In genomic region chr7:19686521-19686920, GRCm38 (mm10) we compare ENCODE assay signal across 26 mouse cellular contexts. TPM values are rescaled to one million over a fixed set of nuclear protein-coding genes. Genes with fewer than 3 reads are reported as not detected.
DNase-seq lines count a peak whose midpoint lies in the region; ATAC-seq and TF ChIP-seq lines count a peak whose summit lies in the region.
"Had no signal": no experiment of that assay in that cellular context is flagged by ENCODE, and none has a peak within 500 bp of the region (broad histone marks: within the 10 kb centered on the region; RNA-seq: fewer than 3 reads in every experiment).

No protein-coding gene starts in this region.

- no peaks in the 10 kb centered on the region for H3K27me3 ChIP-seq in embryonic facial prominence, embryonic 11.5 days (ENCODE audit: control insufficient read depth, insufficient read depth, low read length)
- no peaks in the 10 kb centered on the region for H3K27me3 ChIP-seq in limb, embryonic 13.5 days
- no peaks in the 10 kb centered on the region for H3K27me3 ChIP-seq in liver, embryonic 15.5 days
- H3K27me3 ChIP-seq: limb, embryonic 15.5 days; neural tube, embryonic 13.5 days; Patski had no signal

- H3K4me3 ChIP-seq in ES-E14 (ENCODE audit: insufficient read depth in 1 of 2, low read depth in 1 of 2, low read length in 2 of 2, poor library complexity in 1 of 2, severe bottlenecking in 1 of 2) = no peak overlapping the region
- H3K4me3 ChIP-seq in embryonic facial prominence, embryonic 11.5 days (ENCODE audit: low read depth, low read length) = no peak overlapping the region
- no peak overlapping the region for H3K4me3 ChIP-seq in limb, embryonic 13.5 days
- H3K4me3 ChIP-seq in liver, embryonic 15.5 days (replicated peaks) = no peak overlapping the region
- H3K4me3 ChIP-seq: erythroblast, embryonic 14.5 days; limb, embryonic 15.5 days; neural tube, embryonic 13.5 days had no signal

- no peak overlapping the region for H3K4me2 ChIP-seq in embryonic facial prominence, embryonic 11.5 days (ENCODE audit: low read depth, low read length)
- H3K4me2 ChIP-seq in limb, embryonic 13.5 days (replicated peaks) = no peak overlapping the region
- H3K4me2 ChIP-seq in liver, embryonic 15.5 days = no peak overlapping the region
- H3K4me2 ChIP-seq: limb, embryonic 15.5 days; neural tube, embryonic 13.5 days had no signal

- WGBS in embryonic facial prominence, embryonic 11.5 days = 84% methylated on average over 6 of the region's 6 CpGs
- WGBS in limb, embryonic 13.5 days = 75% methylated on average over 6 of the region's 6 CpGs
- 59% methylated on average over 6 of the region's 6 CpGs for WGBS in liver, embryonic 15.5 days (ENCODE audit: insufficient replicate concordance)

- H3K36me3 ChIP-seq in ES-E14 (ENCODE audit: control insufficient read depth, insufficient read depth, low read length, poor library complexity, severe bottlenecking) = no peaks in the 10 kb centered on the region; the same call in 1 of the 2 replicates
- no peaks in the 10 kb centered on the region for H3K36me3 ChIP-seq in embryonic facial prominence, embryonic 11.5 days (replicated peaks; ENCODE audit: control insufficient read depth, insufficient read depth, low read depth, low read length)
- H3K36me3 ChIP-seq in limb, embryonic 13.5 days = no peaks in the 10 kb centered on the region
- no peaks in the 10 kb centered on the region for H3K36me3 ChIP-seq in liver, embryonic 15.5 days (replicated peaks)
- H3K36me3 ChIP-seq: limb, embryonic 15.5 days; neural tube, embryonic 13.5 days had no signal

- H3K27ac ChIP-seq in ES-E14 (ENCODE audit: insufficient read depth, low read depth, low read length, poor library complexity, severe bottlenecking) = peak overlapping the region; percentile 92
- 0 out of 2 replicates have a peak overlapping the region, but pooled peaks have one; percentile 35 for H3K27ac ChIP-seq in embryonic facial prominence, embryonic 11.5 days (replicated peaks; ENCODE audit: low read depth, low read length)
- no peak overlapping the region; the same call in 1 of the 2 replicates for H3K27ac ChIP-seq in limb, embryonic 13.5 days
- peak overlapping the region; percentile 77 for H3K27ac ChIP-seq in liver, embryonic 15.5 days (replicated peaks)
- H3K27ac ChIP-seq: hindbrain, postnatal 0 days; limb, embryonic 15.5 days; neural tube, embryonic 13.5 days had no signal

- no peaks in the 10 kb centered on the region for H3K9me3 ChIP-seq in ES-E14 (ENCODE audit: control insufficient read depth, insufficient read depth, low read depth, low read length)
- no peaks in the 10 kb centered on the region for H3K9me3 ChIP-seq in embryonic facial prominence, embryonic 11.5 days (replicated peaks; ENCODE audit: control insufficient read depth, low read length)
- no peaks in the 10 kb centered on the region for H3K9me3 ChIP-seq in limb, embryonic 13.5 days
- no peaks in the 10 kb centered on the region for H3K9me3 ChIP-seq in liver, embryonic 15.5 days (replicated peaks)
- H3K9me3 ChIP-seq: limb, embryonic 15.5 days; neural tube, embryonic 13.5 days had no signal

- no peak overlapping the region; the same call in 1 of the 2 replicates for H3K9ac ChIP-seq in ES-E14 (ENCODE audit: insufficient read depth, low read depth, low read length, poor library complexity, severe bottlenecking)
- no peak overlapping the region for H3K9ac ChIP-seq in embryonic facial prominence, embryonic 11.5 days (replicated peaks; ENCODE audit: low read length)
- H3K9ac ChIP-seq in limb, embryonic 13.5 days = no peak overlapping the region
- no peak overlapping the region for H3K9ac ChIP-seq in liver, embryonic 15.5 days
- H3K9ac ChIP-seq: forebrain, postnatal 0 days; limb, embryonic 15.5 days; neural tube, embryonic 13.5 days had no signal

- no peak for ATAC-seq in embryonic facial prominence, embryonic 11.5 days (replicated peaks; ENCODE audit: insufficient number of reproducible peaks, low FRiP score, low TSS enrichment, low read depth)
- ATAC-seq in limb, embryonic 13.5 days (ENCODE audit: low FRiP score, low read depth) = peak; percentile 5; the same call in 1 of the 2 replicates
- ATAC-seq in liver, embryonic 15.5 days (ENCODE audit: insufficient read depth) = peak; percentile 60
- ATAC-seq: forebrain, postnatal 0 days; hindbrain, postnatal 0 days; Patski had no signal

- no peak for DNase-seq in ES-E14 (ENCODE audit: low read depth, low spot score)
- DNase-seq in embryonic facial prominence, embryonic 11.5 days (ENCODE audit: low spot score) = no peak
- no peak for DNase-seq in spleen, adult 18-20 months
- no peak for DNase-seq in ovary, postnatal 10 days (ENCODE audit: low spot score)
- DNase-seq in frontal cortex, postnatal 14 days (ENCODE audit: low spot score in 2 of 2) = no peak
- DNase-seq: adrenal gland, postnatal 10 days; cerebellum, postnatal 25 days; forebrain, postnatal 0 days; kidney, adult 8-10 months; kidney, postnatal 36 days; lung, postnatal 14 days; midbrain, embryonic 14.5 days; thymus, postnatal 36 days had no signal

- H3K4me1 ChIP-seq in ES-E14 (ENCODE audit: control insufficient read depth in 2 of 2, insufficient read depth in 2 of 2, low read length in 2 of 2, poor library complexity in 1 of 2) = peaks cover 0 to 23% of the 10 kb centered on the region in 2 experiments; a peak in 3 of 4 replicates
- H3K4me1 ChIP-seq in embryonic facial prominence, embryonic 11.5 days (ENCODE audit: control insufficient read depth, insufficient read depth, low read length) = no peaks in the 10 kb centered on the region
- H3K4me1 ChIP-seq in limb, embryonic 13.5 days = 0 out of 2 replicates have a peak, but pooled peaks cover 12% of the 10 kb centered on the region
- H3K4me1 ChIP-seq in liver, embryonic 15.5 days (replicated peaks) = peaks cover 44% of the 10 kb centered on the region
- H3K4me1 ChIP-seq: limb, embryonic 15.5 days; neural tube, embryonic 13.5 days had no signal

- in situ Hi-C loops in ES-E14 (cut with MboI; ENCODE audit: low sequenced_read_pairs in 2 of 2, unreplicated experiment in 2 of 2) = no loop called here

TF ChIP-seq in ES-E14, 5 proteins besides CTCF, POLR2A, EP300 and RAD21:
- TF ChIP-seq ZC3H11A (IDR thresholded peaks at IDR 0.05; ENCODE audit: borderline replicate concordance, low read depth, low read length) (no peak), CHD2 (IDR thresholded peaks at IDR 0.05; ENCODE audit: low read depth, low read length) (no peak), ZNF384 (IDR thresholded peaks at IDR 0.05; ENCODE audit: low read depth, low read length) (no peak)

RNA-seq across cellular contexts. Expression of gene Apoc4, which starts 5.2 kb away (rescaled TPM):
- total RNA-seq in ES-E14 (2012; rRNA removed) = 0.27 and 0.48 TPM in 2 replicates
- polyA plus RNA-seq in embryonic facial prominence, embryonic 11.5 days (2014; fragmentation: Nextera tagmentation; extraction: Ambion mirVana) = not detected in 2 replicates
- polyA plus RNA-seq in limb, embryonic 13.5 days (2015; fragmentation: Nextera tagmentation; extraction: Ambion mirVana) = not detected in 2 replicates
- 273 and 372 TPM in 2 replicates for polyA plus RNA-seq in liver, embryonic 15.5 days (2015; fragmentation: Nextera tagmentation; extraction: Ambion mirVana)
- total RNA-seq: forebrain, postnatal 0 days; gastrocnemius, adult 8-10 months; granulocyte monocyte progenitor cell, adult 5-6 weeks; hematopoietic stem cell, adult 5-6 weeks; hindbrain, postnatal 0 days; layer of hippocampus, postnatal 14 days; left cerebral cortex, postnatal 14 days had no signal
- polyA plus RNA-seq: forebrain, postnatal 0 days; hindbrain, postnatal 0 days; midbrain, embryonic 14.5 days had no signal

RNA-seq across cellular contexts. Expression of gene Gm44805, which starts 5.3 kb away (rescaled TPM):
- total RNA-seq in ES-E14 (2012; rRNA removed) = 0.48 TPM in 1 of 2 replicates, not detected in the other
- not detected in 2 replicates for polyA plus RNA-seq in embryonic facial prominence, embryonic 11.5 days (2014; fragmentation: Nextera tagmentation; extraction: Ambion mirVana)
- polyA plus RNA-seq in limb, embryonic 13.5 days (2015; fragmentation: Nextera tagmentation; extraction: Ambion mirVana) = 0.64 TPM in 1 of 2 replicates, not detected in the other
- polyA plus RNA-seq in liver, embryonic 15.5 days (2015; fragmentation: Nextera tagmentation; extraction: Ambion mirVana) = 22.2 and 29.1 TPM in 2 replicates
- total RNA-seq: forebrain, postnatal 0 days; gastrocnemius, adult 8-10 months; granulocyte monocyte progenitor cell, adult 5-6 weeks; hematopoietic stem cell, adult 5-6 weeks; hindbrain, postnatal 0 days; layer of hippocampus, postnatal 14 days; left cerebral cortex, postnatal 14 days; megakaryocyte, adult 5-6 weeks had no signal
- polyA plus RNA-seq: erythroblast, embryonic 14.5 days; forebrain, postnatal 0 days; hindbrain, postnatal 0 days; limb, embryonic 15.5 days; midbrain, embryonic 14.5 days; neural tube, embryonic 13.5 days; Patski had no signal

RNA-seq across cellular contexts. Expression of gene Apoc1, which starts 5.9 kb away (rescaled TPM):
- 72.3 and 106 TPM in 2 replicates for total RNA-seq in ES-E14 (2012; rRNA removed)
- 5.4 and 6.1 TPM in 2 replicates for polyA plus RNA-seq in embryonic facial prominence, embryonic 11.5 days (2014; fragmentation: Nextera tagmentation; extraction: Ambion mirVana)
- polyA plus RNA-seq in limb, embryonic 13.5 days (2015; fragmentation: Nextera tagmentation; extraction: Ambion mirVana) = 8.9 and 10.3 TPM in 2 replicates
- polyA plus RNA-seq in liver, embryonic 15.5 days (2015; fragmentation: Nextera tagmentation; extraction: Ambion mirVana) = 609 and 611 TPM in 2 replicates
- total RNA-seq: hematopoietic stem cell, adult 5-6 weeks had no signal

RNA-seq across cellular contexts. Expression of gene Apoc2, which starts 8.8 kb away (rescaled TPM):
- total RNA-seq in ES-E14 (2012; rRNA removed) = not detected in 2 replicates
- polyA plus RNA-seq in embryonic facial prominence, embryonic 11.5 days (2014; fragmentation: Nextera tagmentation; extraction: Ambion mirVana) = 0.41 and 0.82 TPM in 2 replicates
- 1.1 and 1.7 TPM in 2 replicates for polyA plus RNA-seq in limb, embryonic 13.5 days (2015; fragmentation: Nextera tagmentation; extraction: Ambion mirVana)
- polyA plus RNA-seq in liver, embryonic 15.5 days (2015; fragmentation: Nextera tagmentation; extraction: Ambion mirVana) = 1,160 and 1,332 TPM in 2 replicates
- total RNA-seq: gastrocnemius, adult 8-10 months; hematopoietic stem cell, adult 5-6 weeks; hindbrain, postnatal 0 days; layer of hippocampus, postnatal 14 days; left cerebral cortex, postnatal 14 days had no signal
- polyA plus RNA-seq: Patski had no signal

RNA-seq across cellular contexts. Expression of gene Apoe, which starts 12.5 kb away (rescaled TPM):
- total RNA-seq in ES-E14 (2012; rRNA removed) = 683 and 2,144 TPM in 2 replicates
- polyA plus RNA-seq in embryonic facial prominence, embryonic 11.5 days (2014; fragmentation: Nextera tagmentation; extraction: Ambion mirVana) = 180 and 210 TPM in 2 replicates
- polyA plus RNA-seq in limb, embryonic 13.5 days (2015; fragmentation: Nextera tagmentation; extraction: Ambion mirVana) = 236 and 241 TPM in 2 replicates
- polyA plus RNA-seq in liver, embryonic 15.5 days (2015; fragmentation: Nextera tagmentation; extraction: Ambion mirVana) = 2,704 and 3,478 TPM in 2 replicates

Comparison
In these comparisons a context has a peak if more than half of its experiments do, and no peak if none do; other contexts are left out.
1. RNA of gene Apoc4, which starts 5.2 kb away (polyA plus RNA-seq): 273 to 372 TPM in liver, embryonic 15.5 days; not detected in embryonic facial prominence, embryonic 11.5 days and not detected in limb, embryonic 13.5 days; every median in the first group is over 100 times any median in the second.
2. RNA of gene Gm44805, which starts 5.3 kb away (polyA plus RNA-seq): 22.2 to 29.1 TPM in liver, embryonic 15.5 days; not detected in embryonic facial prominence, embryonic 11.5 days and 0.64 TPM in limb, embryonic 13.5 days; every median in the first group is over 10 times any median in the second.
3. RNA of gene Apoc1, which starts 5.9 kb away (polyA plus RNA-seq): 609 to 611 TPM in liver, embryonic 15.5 days; 8.9 to 10.3 TPM in limb, embryonic 13.5 days and 5.4 to 6.1 TPM in embryonic facial prominence, embryonic 11.5 days; every median in the first group is over 10 times any median in the second.